Mouse (Mus musculus) layer of hippocampus, postnatal 36 days (tissue): ENCODE results near the gene Cdkl3. TPM values are rescaled to one million over a fixed set of nuclear protein-coding genes. Genes with fewer than 3 reads are reported as not detected.

Source experiments
- DNase-seq, 2 experiments: peaks; one replicate each; pipeline ENCODE4 v3.0.0; 2022
- microRNA-seq, 2 experiments: library from miRNA; unstranded; fragments of <30 nt; microRNA quantifications; one replicate each; pipeline ENCODE4 v1.2.0; 2021
- total RNA-seq, 2 experiments: library from RNA; stranded (reverse); gene quantifications; 2 replicates each; pipeline ENCODE4 v1.2.3; 2021

Gene Cdkl3
- total RNA-seq, 2 experiments from 2014 or later, result 15.0 to 19.8 TPM

DNA sequence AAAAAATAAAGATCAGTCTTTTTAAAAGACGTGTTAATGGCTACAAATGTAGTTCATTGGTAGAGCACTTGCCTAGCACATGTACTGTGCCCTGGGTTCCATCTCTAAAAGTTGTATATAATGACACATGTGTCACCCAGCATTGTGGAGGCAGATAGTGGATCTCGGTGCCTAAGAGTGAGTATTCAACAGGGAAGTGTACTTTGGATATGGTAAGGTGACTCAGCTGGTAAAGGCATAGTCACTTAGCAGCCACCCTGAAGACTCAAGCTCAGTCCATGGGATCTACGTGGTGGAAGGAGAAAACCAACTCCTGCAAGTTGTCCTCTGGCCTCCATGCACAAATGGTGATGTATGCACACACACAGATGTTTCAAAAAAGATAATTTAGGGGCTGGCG lies 120.4 kb downstream of the Cdkl3 start:
- no peak for DNase-seq

DNA sequence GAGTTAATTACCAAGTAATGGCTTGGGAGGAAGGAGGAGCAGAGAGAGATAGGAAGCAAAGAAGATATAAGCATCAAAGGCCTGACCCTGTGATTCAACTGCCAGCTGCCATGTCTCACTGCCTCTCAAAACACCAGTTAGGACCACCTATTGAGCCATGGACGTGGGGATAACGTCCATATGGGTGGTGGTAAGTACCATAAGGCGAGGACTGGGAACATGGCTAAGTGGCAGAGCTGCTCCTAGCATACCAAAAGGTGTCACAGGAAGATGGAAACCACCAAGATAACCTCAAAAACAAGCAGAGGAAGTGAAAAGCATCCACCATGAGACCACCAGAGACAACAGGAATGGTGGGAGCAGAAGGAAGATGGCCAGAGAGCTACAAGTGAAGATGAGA lies 123.1 kb downstream of the Cdkl3 start:
- DNase-seq, result no peak

DNA sequence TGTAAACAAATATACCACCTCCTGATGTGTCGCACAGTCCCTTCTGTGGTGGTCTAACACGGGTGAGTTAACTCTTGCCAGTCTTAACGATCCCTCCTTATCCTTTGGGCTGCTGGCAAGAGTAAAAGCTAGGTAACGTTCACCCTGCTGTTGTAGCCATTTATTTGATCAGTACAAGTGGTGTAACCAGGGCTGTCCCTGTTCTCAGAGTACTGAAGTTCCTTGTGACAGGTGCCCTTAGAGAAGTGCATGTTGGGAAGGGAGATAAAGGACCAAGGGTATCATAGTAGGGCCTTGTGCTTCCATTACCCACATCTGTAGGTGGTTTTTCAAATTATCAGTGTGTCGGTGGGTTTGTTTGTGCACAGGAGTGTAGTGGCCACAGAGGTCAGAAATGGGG lies 123.7 kb downstream of the Cdkl3 start:
- DNase-seq, result no peak

DNA sequence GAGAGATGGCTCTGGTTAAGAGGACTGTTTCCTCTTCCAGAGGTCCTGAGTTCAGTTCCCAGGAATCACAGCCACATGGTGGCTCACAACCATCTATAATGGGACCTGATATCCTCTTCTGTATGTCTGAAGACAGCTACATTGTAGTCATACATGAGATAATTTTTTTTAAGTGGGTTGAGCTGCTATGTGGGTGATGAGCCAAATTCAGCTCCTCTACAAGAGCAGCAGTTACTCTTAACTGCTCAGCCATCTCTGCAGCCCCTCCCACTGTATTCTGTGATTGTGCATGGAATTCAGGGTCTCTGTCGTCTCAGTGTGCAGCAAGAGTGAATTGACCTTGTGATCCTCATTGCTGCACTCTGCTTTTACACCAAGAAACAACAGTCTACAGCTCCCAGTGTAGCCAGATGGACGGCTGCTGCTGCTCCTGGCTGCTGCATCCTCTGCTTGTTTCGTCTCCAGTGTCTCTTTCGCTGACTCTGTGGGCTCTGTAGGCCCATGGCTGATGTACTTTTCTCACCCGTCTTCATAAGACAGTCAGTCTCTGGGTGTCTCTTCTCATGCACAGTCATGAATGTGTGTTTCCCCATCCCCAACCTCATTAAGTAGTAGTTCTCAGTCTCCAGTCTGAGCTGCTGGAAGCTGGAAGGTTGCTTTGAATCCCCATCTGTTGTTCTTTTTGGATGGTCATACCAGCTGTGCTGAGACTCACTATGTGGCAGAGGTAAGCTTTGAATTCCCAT lies 124.5 kb downstream of the Cdkl3 start:
- peak in 1 of 2 experiments; percentile 7 for DNase-seq

DNA sequence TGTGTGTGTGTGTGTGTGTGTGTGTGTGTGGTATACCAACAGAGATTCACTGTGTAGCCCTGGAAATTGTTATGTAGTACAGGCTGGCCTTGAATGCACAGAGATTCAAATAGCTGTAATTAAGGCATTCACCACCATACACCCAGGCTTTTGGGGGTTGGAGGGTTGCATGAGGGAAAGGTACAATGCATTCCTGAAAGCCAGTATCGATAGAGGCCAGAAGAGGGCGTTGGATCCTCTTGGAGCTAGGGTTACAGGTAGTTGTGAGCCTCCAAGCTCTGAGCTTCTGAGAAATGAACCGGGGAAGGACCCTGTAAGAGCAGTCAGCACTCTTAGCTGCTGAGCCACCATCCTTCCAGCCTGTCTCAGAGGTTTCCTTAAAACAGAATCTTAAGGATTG lies 125.2 kb downstream of the Cdkl3 start:
- DNase-seq, result no peak

DNA sequence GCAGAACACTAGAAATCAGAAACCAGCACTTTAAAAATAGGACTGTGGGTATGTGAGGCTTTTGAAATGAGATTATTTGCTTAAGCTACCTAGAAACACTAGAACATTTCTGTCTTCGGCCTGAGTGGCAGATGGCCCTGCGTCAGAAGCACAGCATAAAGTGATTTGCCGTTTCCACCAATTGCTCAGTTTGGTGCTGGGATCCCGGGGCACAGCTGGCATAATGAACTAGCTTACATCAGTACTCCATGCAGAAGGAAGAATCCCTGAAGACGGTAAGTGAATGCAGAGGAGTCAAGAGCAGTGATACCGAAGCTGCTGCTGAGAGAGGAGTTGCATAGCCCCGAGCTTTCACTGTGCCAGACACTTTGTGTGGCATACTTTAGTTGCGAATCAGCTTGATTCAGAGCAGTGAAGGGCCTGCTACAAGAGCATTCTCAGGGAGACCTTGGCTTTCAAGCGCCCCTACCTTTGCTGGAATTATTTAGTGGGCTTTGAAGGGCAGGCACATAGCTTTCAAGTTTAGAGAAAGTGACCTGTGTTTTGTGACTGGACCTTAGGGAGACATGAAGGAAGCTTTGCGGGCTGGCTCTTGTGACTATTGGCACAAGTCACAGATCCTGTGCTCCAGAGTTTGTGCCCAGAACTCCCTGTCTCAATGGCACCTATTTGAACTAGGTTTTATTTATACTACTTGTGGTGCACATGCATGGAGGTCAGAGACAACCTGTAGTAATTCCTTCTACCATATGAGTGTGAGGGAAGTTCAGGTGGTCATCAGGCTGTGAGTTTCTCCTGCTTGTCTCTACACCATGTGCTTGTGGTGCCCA lies 125.8 kb downstream of the Cdkl3 start:
- peak; percentile 44 to 51 for DNase-seq

DNA sequence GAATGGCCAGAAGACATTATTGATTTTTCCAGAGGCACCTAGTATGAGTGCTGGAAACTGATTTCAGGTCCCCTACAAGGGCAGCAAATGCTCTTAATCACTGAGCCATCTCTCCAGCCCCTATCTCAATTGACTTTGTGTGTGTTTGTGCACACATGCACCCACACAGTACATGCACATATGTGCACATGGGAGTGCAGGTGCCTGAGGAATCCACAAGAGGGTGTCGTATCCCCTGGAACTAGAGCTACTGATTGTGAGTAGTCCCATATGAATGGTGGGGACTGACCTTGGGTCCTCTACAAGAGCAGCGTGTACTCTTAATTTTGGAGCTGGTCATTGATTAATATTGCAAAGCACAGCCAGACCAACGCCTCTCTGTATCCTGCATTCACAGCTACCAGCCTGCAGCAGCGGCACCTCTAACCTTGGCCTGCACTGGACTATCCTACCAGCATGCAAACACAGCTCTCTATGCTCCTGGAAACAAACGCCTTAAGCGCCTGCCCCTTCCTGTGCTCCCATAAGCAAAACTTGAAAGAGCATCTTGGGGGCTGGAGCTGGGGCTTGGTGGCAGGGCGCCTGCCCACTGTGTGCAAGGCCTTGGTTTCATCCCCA lies 126.5 kb downstream of the Cdkl3 start:
- DNase-seq, result no peak

Small RNA genes within 50 kb of the gene (microRNA-seq; reads per million reads assigned to microRNA genes)
- gene Gm24157 (0 reads per million in 2 experiments), gene Mir3061 (9.9 to 26.0 reads per million in 2 experiments)

Other genes with a start within 250 kb of the Cdkl3 start
- gene Sec24a, start 240.6 kb upstream of the Cdkl3 start, total RNA-seq, result 10 to 100 TPM; 18.4 to 23.0 TPM
- 10 to 100 TPM; 65.6 to 77.6 TPM for gene Sar1b, start 240.5 kb upstream of the Cdkl3 start, total RNA-seq
- gene Jade2, start 146.6 kb upstream of the Cdkl3 start, total RNA-seq, result 10 to 100 TPM; 36.0 to 36.5 TPM
- 10 to 100 TPM; 32.7 to 33.4 TPM for gene Cdkn2aipnl, start 36.6 kb upstream of the Cdkl3 start, total RNA-seq
- 100 to 1,000 TPM; 205 to 208 TPM for gene Ube2b, start 3.5 kb upstream of the Cdkl3 start, total RNA-seq
- 100 to 1,000 TPM; 112 to 117 TPM for gene Ppp2ca, start 94.5 kb downstream of the Cdkl3 start, total RNA-seq
- not detected for gene Olfr1373, start 141.3 kb downstream of the Cdkl3 start, total RNA-seq
- not detected for gene Olfr1371, start 209.8 kb downstream of the Cdkl3 start, total RNA-seq
- 100 to 1,000 TPM; 456 to 518 TPM for gene Skp1a, start 227.8 kb downstream of the Cdkl3 start, total RNA-seq